Mouse (Mus musculus) erythroblast, adult 5-6 weeks (primary cell): Measurements from ENCODE around the gene Scaf4. TPM values are rescaled to one million over a fixed set of nuclear protein-coding genes. Genes with fewer than 3 reads are reported as not detected.
"Not testable (repeated sequence)": the region's sequence is repeated elsewhere in the genome, so short reads cannot be mapped to it uniquely, and the experiment has no call there.

Experiments used
- ATAC-seq: replicated peaks from 2 replicates; pipeline ENCODE4 v1.8.0; 2016; ENCODE audit warnings: moderate number of reproducible peaks, mild to moderate bottlenecking, moderate TSS enrichment, inconsistent platforms; ENCODE audit not compliant: poor library complexity, low FRiP score, severe bottlenecking
- total RNA-seq, 2 experiments: library from RNA; stranded (forward) in 1 of 2; stranded (reverse) in 1 of 2; fragments of 150-400 nt in 1 of 2; fragments of 200-764, 138-1000 nt in 1 of 2; gene quantifications; 2 replicates each; pipeline versions ENCODE4 v1.2.3 to v1.2.4; 2015 to 2017; ENCODE audit warnings: low replicate concordance in 2 of 2

Scaf4 gene
- total RNA-seq, 2 experiments from 2014 or later, result 10.2 to 23.8 TPM

- ATAC-seq, result no peak
Measured at GRCm38 (mm10) chr16:90250099-90250498, 34.2 kb downstream of the Scaf4 start.

DNA sequence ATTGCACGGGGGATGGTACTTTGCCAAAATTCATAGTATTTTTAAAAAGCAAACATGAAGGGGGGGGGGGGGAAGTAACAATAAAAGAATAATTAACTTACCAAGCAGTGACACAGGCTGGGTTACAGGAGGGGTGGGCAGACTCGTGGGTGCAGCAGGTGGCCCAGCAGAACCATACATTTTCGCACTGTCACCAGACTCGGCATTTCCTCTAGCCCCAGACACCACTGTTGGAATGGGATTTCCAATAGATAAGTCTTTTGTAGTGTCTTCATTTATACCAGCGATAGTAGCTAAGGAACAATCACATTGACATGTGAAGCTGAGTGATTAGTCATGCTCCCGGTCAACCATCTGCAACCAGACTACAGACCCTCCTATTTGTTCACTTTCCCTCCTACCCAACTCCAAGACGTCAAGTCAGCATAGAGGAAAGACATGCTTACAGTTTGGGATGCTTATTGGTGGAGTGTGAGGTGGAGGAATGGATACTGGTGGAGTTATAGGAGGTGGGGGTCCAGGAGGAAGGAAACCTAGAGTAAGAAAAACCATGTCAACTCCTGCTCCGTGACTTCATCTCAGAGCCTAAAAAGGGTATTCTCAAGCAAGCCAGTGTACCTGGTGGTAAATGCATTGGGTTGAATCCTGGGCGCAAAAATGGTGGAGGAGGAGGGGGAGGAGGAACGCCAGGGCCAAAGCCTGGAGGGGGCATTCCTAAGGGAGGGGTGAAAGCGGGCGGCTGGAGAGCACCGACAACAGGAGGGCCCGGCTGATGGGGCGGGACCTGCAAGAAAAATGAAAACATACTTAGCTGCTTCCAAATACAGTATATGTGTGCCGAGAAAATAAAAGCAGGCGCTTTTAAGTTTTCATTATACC is 41.6 kb downstream of the Scaf4 start:
- no peak for ATAC-seq

DNA sequence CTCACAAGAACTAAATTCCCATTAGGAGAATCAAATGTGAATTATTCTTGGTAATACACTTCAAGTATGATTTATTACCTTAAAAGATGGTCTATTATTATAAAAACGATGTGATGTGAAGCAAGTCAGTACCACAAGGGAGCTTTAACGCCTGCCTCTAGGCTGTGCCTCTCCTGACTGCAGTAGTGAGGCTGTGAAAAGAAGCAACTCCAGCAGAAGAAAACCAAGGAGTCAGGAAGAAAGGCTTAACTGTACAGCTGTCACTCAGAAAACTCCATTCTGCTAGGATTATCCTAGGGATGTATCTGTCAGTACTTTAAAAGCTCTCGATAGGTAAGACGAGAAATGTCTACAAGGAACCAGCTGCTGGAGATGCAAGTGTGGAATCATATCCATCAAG is 42.4 kb downstream of the Scaf4 start:
- no peak for ATAC-seq

DNA sequence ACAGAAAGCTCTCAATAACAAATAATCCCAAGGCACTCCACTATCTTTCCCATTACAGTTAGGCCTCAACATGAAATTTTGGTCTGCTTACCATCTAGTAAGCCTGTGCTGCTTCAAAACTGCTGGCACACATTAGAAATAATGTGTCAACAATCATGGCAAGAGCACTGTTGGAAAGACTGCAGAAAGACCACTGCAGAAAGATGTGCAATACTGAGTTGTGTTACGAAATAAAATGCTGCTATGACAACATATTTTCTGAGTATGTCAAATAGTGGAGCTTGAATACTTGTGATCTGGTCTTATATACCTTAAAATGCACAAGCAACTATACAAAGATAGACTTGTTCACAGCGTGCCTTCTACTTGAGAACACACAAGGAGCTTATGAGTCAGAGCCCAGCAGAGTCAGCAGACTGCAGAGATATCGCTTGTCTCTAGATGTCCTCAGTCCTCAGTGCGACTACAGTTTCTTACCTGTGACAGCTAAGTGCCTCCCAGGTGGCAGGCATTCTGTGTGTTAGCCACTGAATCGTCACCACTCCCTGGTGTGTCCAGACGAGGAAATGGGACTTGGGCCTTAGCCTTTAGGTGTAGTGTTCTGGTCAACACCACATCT is 45.1 kb downstream of the Scaf4 start:
- ATAC-seq, result no peak

DNA sequence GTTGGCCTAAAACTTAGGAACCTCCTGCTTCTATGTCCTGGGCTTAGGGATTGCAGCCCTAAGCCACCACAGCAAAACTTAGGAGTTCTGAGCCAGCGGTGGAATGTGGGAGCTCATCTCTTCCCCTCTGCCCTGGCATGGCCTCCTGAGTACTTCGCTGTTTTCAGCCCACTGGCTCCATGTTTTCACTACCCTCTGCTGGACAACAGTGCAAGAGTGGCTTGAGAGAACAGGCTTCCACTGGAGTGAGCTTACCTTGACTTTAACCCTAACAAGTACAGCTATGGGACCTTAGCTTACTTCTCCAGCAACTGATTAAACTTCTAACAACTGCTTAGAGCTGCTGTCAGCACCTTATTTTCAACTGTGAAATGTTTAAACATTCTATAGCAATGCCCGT is 49.1 kb downstream of the Scaf4 start:
- ATAC-seq, result no peak

- ATAC-seq, result no peak
Measured at GRCm38 (mm10) chr16:90234617-90235016, 49.7 kb downstream of the Scaf4 start.

- ATAC-seq, result no peak
Measured at GRCm38 (mm10) chr16:90233702-90234101, 50.6 kb downstream of the Scaf4 start.

DNA sequence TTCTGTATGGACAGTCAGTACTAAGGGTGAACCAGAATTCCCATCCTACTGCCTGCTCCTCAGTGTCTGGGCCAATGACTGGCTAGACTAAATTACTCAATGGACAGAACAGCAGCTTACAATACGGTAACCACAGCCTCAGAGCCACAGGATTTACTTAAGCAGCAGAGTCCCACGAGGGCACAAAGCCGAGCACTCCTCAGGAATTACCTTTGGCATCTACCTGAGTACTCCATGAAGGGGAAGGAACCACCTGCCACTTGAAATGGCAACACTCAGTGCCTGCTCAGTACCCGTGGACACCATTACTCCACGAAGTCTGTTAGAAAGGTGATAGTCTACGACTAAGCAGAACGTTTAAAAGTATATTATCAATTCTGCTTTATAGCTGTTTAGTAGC is 53.0 kb downstream of the Scaf4 start:
- no peak for ATAC-seq

DNA sequence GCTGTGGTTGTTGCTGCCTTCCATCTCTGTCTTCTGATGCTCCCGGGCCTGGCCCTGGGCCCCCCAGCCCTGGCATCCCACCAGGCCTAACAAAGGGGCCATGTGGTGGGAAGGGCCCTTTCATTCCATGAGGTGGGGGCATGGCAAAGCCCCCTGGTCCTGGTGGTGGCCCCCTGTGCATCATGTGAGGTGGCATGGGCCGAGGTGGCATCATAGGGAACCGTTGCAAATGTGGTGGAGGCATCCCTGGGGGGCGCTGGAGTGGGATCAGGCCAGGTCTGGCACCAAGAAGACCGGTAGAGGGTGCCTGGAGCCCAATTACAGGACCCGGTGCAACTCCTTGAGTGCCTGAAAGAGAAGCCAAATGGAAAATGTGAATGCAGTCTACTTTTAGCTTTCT is 54.4 kb downstream of the Scaf4 start:
- no peak for ATAC-seq

DNA sequence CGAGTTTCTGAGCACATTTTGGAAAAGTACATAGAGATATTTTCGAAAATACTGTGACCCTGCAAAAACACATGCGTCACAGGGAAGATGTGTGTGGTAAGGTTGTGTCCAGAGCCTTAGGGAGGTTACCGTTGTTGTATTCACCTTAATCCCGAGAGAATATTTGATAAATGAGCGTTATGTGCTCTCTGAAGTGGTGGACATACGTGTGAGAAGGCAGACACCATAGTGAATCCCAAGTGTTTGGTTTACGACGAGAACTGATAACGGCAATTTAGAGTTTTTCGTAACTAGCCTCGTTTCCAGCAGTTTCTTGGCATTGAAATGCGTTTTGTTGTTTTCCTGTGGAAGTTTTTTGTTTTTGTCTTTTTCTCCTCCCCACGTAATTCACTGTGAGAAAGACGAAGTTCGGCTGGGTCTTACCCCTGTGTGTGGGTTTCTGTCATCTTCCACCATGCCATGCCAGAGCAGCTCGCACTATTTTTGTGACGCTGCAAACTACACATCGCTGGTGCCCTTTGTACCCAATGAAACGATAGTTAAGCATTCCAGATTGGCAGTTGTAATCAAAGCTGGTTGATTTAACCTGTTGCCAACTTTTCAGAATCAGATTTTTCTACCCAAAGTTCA is 62.7 kb downstream of the Scaf4 start:
- ATAC-seq, result peak; percentile 47

DNA sequence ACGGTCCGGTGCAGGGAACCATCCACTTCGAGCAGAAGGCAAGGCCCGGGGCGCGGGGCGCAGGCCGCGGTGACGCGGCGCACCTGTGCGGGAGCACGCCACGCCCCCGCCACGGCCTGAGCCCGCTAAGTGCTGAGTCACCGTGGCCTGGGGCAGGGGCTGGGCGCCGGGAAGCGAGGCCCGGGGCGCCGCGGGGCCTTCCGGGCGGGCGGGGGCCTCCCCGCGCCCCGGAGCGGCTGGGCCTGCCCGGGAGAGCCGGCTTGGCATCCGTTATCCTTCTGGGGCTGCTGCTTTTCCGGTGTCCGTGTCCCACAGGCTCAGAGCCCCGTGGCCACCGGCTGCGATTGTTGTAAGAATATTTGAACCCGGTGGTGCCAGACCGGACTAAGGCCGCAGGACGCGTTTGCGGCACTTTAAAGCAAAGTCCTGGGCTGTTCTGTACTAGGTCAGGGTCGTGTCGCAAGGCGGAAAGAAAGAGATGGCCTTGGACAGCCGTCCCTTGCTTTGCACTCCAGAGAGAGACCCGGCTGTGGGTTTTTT is 63.3 kb downstream of the Scaf4 start:
- ATAC-seq, result peak; percentile 68

GRCm38 (mm10) chr16:90220026-90220891 is 64.0 kb downstream of the Scaf4 start, which contains the start of gene Sod1:
Sod1 (plus strand) TSS chr16:90220754.
- ATAC-seq, result peak; percentile 92

DNA sequence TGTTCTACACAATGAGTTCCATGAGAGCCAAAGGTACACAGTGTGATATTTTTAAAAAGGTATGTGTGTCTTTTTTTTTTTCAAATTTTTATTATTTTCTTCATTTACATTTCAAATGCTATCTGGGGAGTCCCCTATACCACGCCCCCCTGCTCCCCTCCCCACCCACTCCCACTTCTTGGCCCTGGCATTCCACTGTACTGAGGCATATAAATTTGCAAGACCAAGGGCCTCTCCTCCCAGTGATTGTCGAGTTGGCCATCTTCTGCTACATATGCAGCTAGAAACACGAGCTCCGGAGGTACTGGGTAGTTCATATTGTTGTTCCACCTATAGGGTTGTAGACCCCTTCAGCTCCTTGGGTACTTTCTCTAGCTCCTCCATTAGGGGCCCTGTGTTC is 64.9 kb downstream of the Scaf4 start:
- not testable (repeated sequence) for ATAC-seq

DNA sequence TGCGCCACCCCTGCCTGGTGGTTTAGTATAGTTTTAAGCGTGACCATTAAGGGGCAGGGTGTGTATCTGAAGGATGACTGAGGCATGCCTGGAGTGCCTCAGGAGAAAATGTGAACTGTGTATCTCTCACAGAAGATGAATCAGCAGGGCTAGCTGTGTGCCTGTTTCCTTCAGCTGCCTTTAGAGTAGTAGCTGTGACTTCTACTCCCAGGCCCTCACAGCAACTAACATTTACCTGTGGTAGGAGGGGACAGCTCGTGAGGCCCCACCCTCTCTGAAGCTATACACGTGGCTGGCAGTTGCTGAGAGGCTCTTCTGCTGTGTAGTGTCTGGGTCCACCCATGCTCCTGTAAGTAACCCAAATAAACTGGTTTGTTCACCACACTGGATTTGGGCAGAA is 66.4 kb downstream of the Scaf4 start:
- no peak for ATAC-seq

DNA sequence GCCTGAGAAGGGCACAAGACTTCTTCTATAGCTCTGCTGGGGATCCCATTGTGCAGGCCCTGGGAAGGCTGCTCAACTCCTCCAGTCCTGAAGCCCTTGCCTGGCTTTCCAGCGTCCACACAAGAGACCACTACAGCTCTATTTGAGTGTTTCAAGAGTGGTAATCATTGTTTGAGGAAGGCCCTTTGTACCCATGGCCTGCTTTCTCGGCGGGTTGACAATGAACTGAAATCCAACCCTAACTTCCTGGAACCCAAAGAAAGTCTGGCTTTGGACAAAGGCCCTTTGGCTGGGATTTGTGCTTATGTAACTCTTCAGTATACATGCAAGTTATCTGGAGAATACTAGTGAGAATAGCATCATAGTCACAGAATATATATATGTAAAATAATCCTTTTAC is 66.9 kb downstream of the Scaf4 start:
- ATAC-seq, result no peak

GRCm38 (mm10) chr16:90216414-90216813 is 67.9 kb downstream of the Scaf4 start:
- no peak for ATAC-seq

GRCm38 (mm10) chr16:90215879-90216278 is 68.4 kb downstream of the Scaf4 start:
- not testable (repeated sequence) for ATAC-seq

- no peak for ATAC-seq
Measured at GRCm38 (mm10) chr16:90214731-90215565, 69.4 kb downstream of the Scaf4 start.
